Mouse (Mus musculus) adrenal gland, adult 2 months (tissue): Measurements from ENCODE around the gene Hcn2. TPM values are rescaled to one million over a fixed set of nuclear protein-coding genes. Genes with fewer than 3 reads are reported as not detected.
"Not testable (repeated sequence)": the region's sequence is repeated elsewhere in the genome, so short reads cannot be mapped to it uniquely, and the experiment has no call there.

ENCODE experiments used
- DNase-seq: peaks from one replicate; pipeline ENCODE4 v3.0.0; 2021
- polyA plus RNA-seq: library from polyadenylated mRNA; depleted of rRNA; stranded (reverse); fragments of >200 nt; gene quantifications from 2 replicates; pipeline ENCODE4 v1.2.3, GENCODE M21; 2012
- total RNA-seq, 2 experiments: library from RNA; stranded (reverse); gene quantifications; 2 replicates each; pipeline ENCODE4 v1.2.3; 2021

Gene Hcn2
- total and polyA plus RNA-seq, 3 experiments, result 5.9 to 20.2 (median 6.0) TPM

DNA sequence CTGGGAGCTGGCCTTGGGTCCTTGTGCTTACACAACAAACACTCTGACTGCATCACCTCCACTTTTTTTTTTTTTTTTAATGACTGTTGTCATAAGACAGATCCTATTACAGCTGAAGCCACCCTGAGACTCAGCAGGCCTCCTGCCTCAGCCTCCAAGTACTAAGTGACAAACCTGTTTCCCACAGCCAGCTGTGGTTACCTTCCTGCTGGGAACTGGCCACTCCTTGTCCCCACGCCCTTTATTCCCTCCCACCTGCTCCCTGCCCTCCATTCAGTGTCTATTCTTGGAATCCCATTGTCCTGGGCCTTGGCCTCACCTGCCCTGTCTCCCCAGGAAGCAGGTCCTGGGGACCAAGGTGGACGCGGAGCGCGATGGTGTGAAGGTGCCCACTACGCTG is 28.9 kb upstream of the Hcn2 start:
- no peak for DNase-seq

GRCm38 (mm10) chr10:79688720-79689119 is 27.7 kb upstream of the Hcn2 start, which contains the start of gene Gzmm:
Gzmm (plus strand) TSS chr10:79689020.
- no peak for DNase-seq

DNA sequence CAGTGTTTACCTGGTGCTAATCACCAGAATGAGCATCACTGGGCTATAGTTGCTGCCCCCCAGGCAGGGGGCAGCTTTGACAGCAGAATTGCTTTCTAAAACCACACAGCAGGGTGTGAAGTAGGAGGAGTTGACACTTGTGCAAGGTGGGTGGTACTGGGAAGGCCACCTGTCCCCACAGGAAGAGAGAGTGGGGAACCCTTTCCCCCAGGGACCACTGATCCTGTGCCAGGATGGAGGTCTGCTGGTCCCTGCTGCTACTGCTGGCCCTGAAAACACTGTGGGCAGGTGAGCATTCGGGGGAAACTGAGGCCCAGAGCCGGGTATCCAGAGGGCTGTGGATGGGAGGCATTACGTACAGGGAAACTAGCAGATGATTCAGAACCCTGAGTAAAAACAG is 27.3 kb upstream of the Hcn2 start:
- no peak for DNase-seq

DNA sequence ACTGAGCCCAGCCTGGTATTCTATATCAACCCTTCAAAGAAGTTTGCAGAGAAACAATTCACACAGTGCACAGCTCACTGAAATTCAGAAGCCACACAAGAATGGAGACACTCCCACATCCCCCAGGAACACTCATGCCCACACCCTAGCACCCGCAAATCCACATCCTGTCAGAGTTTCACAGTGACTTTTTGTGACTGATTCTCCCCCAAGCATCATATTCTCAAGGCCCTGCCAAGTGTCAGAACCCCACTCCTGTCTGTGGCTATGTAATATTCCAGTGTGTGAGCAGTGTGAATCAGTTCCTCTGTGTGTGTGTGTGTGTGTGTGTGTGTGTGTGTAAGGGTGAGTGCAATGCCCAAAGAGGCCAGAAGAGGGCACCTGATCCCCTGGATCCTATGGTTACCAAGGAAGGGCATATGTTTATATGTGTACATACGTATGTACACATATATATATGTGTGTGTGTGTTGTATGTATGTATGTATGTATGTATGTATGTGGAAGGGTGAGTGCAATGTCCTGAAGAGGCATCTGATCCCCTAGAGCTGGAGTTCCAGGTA is 24.4 kb upstream of the Hcn2 start:
- no peak for DNase-seq

DNA sequence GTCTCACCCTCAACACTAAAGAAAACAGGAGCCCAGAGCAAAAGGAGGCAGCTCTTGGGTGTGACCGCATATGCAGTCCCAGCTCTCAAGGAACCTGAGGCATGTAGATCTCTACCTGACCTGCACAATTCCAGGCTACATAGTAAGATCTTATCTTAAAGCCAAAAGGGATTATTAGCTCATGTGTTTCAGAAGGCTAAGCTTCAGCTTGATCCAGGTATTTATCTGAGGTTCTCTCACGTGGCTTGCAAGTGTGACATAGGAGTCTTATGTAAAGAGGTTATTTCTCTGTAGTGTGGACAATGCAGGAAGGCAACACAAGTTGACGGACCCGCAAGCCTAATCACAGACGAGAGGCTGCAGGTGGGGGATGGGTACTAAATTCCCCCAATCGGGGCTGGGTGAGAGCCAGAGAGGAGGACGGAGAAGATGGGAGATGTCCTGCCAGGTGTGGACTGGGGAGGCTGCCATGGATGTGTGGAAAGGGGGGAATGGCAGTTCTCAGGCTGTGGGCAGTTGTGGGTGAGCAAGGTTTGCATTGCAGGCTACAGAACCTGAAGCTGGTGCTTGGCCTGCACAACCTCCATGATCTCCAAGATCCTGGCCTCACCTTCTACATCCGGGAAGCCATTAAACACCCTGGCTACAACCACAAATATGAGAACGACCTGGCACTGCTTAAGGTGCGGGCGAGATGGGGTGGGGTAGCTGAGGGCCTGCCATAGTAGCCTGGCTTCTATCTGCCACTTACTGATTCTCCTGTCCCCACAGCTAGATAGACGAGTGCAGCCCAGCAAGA is 22.7 kb upstream of the Hcn2 start:
- peak; percentile 6 for DNase-seq

- DNase-seq, result no peak
Measured at GRCm38 (mm10) chr10:79694379-79694655, 22.1 kb upstream of the Hcn2 start.

GRCm38 (mm10) chr10:79695231-79696128 is 21.0 kb upstream of the Hcn2 start:
- peak; percentile 81 for DNase-seq

DNA sequence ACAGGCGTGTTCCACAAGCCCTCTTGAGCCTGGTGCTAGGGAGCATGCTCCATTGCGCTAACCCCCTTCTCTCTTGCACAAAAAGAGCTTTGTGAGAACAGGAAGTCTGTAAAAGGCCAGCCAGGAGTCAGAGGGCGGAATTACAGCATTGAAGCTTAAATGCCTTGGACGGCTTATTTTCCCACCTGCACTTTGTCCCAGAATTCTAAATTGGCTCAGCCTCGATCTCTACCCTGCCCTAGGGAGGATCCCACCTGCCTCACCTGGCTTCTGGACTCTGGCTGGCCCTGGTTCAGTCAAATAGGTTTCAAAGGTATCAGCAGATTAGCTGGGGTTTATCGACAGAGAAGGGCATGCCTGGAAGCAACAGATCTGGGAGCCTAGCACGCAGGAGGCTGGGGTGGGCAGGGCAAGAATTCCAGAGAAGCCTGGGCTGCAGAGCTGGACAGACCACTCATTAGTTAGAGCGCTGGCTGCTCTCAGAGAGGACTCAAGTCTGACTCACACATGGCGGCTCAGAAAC is 20.2 kb upstream of the Hcn2 start:
- no peak for DNase-seq

- DNase-seq, result no peak
Measured at GRCm38 (mm10) chr10:79697916-79698315, 18.5 kb upstream of the Hcn2 start.

- no peak for DNase-seq
Measured at GRCm38 (mm10) chr10:79698459-79698858, 18.0 kb upstream of the Hcn2 start.

DNA sequence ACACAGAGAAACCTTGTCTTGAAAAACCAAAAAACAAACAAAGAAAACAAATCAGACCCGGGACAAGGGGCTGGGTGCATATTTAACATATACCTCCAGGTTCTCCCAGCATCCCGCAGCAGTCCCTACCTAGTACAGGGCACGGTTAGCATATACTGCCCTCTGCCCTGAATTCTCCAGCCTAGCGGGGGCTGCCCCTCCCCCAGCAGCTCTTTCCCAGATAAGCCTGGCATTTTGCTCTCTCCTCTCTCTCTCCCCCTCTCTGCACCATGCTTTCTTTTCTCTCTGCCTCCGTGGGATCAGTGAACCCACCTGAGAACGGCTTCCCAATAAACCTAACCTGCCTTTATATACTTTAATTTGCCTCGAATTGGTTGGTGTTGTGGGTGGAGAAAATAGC is 15.8 kb upstream of the Hcn2 start:
- DNase-seq, result no peak

DNA sequence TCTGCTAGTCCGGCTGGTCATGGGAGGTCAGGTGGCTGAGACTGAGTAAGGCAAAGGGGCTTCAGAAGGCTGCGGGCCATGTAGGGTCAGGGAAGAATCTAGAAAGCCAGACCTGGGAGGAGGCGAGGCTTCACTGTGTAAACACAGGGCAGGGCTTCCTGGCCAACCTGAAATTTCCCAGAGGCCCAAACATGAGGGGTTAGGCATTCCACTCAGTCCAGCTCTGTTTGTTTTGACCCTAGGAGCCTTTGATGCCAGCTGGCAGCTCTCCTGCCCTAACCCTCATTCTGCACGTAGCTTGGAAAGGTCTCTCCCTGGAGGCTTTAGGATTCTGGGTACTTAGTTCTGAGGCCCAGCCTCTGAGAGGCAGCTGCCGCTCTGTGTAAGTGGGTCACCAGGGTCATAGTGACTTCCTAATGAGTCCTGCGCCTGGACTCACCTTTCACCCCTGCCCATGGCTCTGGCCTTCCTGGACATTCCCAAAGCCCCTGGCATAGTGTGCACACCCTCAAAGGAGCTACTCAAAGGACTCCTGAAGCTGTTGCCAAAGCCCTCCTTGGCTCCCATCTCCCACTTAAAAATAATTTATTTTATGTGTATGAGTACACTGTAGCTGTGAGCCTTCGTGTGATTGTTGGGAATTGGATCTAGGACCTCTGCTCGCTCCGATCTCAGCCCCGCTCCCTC is 14.8 kb upstream of the Hcn2 start:
- DNase-seq, result no peak

DNA sequence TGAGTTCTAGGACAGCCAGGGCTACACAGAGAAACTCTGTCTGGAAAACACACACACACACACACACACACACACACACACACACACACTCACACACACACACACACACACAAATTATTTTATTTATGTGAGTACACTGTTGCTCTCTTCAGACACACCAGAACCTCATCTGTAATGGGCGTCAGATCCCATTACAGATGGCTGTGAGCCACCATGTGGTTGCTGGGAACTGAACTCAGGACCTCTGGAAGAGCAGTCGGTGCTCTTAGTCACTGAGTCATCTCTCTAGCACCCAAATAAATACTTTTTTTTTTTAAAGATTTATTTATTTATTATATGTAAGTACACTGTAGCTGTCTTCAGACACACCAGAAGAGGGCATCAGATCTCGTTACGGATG is 13.5 kb upstream of the Hcn2 start:
- DNase-seq, result not testable (repeated sequence)

- DNase-seq, result no peak
Measured at GRCm38 (mm10) chr10:79703541-79703940, 12.9 kb upstream of the Hcn2 start.

GRCm38 (mm10) chr10:79704065-79704969 is 12.1 kb upstream of the Hcn2 start, which contains the start of gene Bsg:
Bsg (plus strand) TSS chr10:79704491.
- peak; percentile 99 for DNase-seq

- DNase-seq, result no peak
Measured at GRCm38 (mm10) chr10:79704970-79705360, 11.5 kb upstream of the Hcn2 start.

DNA sequence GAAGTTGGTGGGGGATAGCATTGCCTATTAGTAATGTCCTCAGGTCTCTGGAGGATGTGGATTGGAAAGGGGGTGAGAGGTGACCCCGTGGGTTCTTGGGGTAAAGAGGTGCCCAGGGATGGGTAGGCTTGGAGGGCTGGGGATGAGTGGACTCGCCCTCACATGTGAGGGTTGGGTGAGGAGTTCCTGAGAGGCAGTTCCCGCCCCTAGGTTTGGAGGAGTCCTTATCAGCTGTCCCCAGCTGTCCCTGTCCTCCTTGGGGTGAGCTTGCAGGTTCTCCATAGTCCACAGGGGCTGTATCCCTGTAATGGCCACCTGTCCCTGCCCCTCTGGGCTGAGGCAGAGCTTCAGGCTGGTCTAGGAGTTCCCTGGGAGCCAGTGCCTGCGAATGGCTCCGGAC is 10.5 kb upstream of the Hcn2 start:
- no peak for DNase-seq

GRCm38 (mm10) chr10:79706406-79707094 is 9.9 kb upstream of the Hcn2 start:
- no peak for DNase-seq

DNA sequence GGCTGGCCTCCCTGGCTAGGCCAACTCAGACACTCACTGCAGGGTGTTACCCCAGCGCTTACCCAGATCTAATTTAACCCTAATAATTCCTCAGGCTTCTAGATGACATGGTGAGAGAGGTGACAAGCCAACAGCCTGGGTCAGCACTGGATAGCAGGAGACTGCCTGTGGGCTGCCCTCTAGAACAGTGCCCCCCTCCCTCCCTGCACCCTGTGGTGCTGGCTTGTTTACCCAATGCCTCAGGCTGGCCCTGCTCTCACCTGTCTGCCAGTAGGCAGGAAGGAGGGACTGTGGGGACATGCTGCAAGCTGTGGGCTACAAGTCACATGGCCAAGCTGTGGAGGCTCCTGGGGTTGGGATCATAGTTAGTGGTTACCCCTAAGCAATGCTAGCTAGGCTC is 9.3 kb upstream of the Hcn2 start:
- no peak for DNase-seq

DNA sequence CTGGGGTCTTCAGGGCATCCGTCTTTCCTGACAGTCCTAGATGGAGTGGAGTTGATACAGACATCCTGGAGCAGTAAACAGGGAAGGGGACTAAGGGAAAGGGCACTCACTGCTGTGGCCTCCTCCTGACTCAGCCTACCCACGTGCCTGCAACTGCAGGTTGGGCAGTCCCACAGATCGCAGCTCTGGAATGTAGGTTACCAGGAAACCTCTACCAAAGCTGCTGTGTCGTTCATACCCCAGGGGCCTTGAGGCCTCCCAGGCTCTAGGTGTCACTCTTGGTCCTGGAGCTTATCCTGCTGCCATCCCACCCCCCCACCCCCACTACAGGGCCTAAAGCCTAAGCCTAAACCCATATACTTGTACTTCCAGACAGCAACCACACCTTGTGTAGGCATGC is 8.7 kb upstream of the Hcn2 start:
- no peak for DNase-seq
